Mouse (Mus musculus) testis, adult 2 months (tissue): ENCODE results near the gene Rom1. TPM values are rescaled to one million over a fixed set of nuclear protein-coding genes. Genes with fewer than 3 reads are reported as not detected.

ENCODE experiments used
- H3K27ac ChIP-seq: fragments of 200-500 bp; 2 replicates; pipeline ENCODE4 v1.5.1; 2012; ENCODE audit warnings: low read depth, low read length; ENCODE audit not compliant: control insufficient read depth, insufficient read depth
- H3K27me3 ChIP-seq: fragments of 200-500 bp; 2 replicates; pipeline ENCODE4 v1.6.1; 2012; ENCODE audit warnings: mild to moderate bottlenecking, low read length, moderate library complexity; ENCODE audit not compliant: control insufficient read depth, insufficient read depth
- H3K36me3 ChIP-seq: fragments of 200-500 bp; 2 replicates; pipeline ENCODE4 v1.6.1; 2012; ENCODE audit warnings: mild to moderate bottlenecking, low read length; ENCODE audit not compliant: control insufficient read depth, insufficient read depth
- H3K4me1 ChIP-seq: fragments of 200-500 bp; 2 replicates; pipeline ENCODE4 v1.6.1; 2012; ENCODE audit warnings: low read length; ENCODE audit not compliant: control insufficient read depth, insufficient read depth
- H3K4me3 ChIP-seq: fragments of 200-500 bp; 2 replicates; pipeline ENCODE4 v1.5.1; 2012; ENCODE audit warnings: low read depth, mild to moderate bottlenecking, low read length, moderate library complexity, mixed read lengths; ENCODE audit not compliant: control insufficient read depth
- CTCF ChIP-seq: fragments of 200-500 bp; IDR thresholded peaks from 2 replicates; pipeline ENCODE4 v1.5.1; 2012; ENCODE audit warnings: low read depth, mild to moderate bottlenecking, inconsistent platforms, low read length, moderate library complexity; ENCODE audit not compliant: control insufficient read depth, insufficient read depth, insufficient replicate concordance
- POLR2A ChIP-seq: fragments of 200-500 bp; IDR thresholded peaks from 2 replicates; pipeline ENCODE4 v1.6.1; 2012; ENCODE audit warnings: low read depth, mild to moderate bottlenecking, inconsistent platforms, low read length, moderate library complexity; ENCODE audit not compliant: control insufficient read depth
- polyA plus RNA-seq: library from polyadenylated mRNA; depleted of rRNA; stranded (reverse); fragments of >200 nt; gene quantifications from 2 replicates; pipeline ENCODE4 v1.2.3, GENCODE M21; 2012

The Rom1 gene
- polyA plus RNA-seq, 1 experiment = 11.6 TPM

DNA sequence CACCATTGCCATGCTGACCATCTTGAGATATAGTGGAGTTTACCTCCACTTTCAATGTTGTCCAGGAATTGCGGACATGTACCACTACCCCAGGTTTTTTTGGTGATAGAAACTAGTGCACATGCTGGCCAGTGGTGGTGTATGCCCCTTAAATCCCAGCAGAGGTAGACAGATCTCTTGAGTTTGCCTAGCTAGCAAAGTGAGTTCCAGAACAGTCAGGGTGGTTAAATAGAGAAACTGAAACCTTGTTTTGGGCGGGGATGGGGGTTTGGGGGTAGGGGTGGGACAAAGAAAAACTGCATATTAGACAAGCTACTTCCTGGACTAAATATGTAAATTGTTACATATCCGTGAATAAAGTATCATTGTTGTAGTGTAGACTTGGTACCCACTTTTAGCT is 10.2 kb downstream of the Rom1 start:
- Histone ChIP-seq H3K4me3 (no peak overlapping the region), H3K36me3 (peaks cover 3% of the 10 kb centered on the region; the same call in 1 of the 2 replicates), H3K4me1 (peaks cover 8% of the 10 kb centered on the region), H3K27ac (no peak overlapping the region), H3K27me3 (no peaks in the 10 kb centered on the region)
- TF ChIP-seq POLR2A = no peak
- TF ChIP-seq CTCF = no peak

DNA sequence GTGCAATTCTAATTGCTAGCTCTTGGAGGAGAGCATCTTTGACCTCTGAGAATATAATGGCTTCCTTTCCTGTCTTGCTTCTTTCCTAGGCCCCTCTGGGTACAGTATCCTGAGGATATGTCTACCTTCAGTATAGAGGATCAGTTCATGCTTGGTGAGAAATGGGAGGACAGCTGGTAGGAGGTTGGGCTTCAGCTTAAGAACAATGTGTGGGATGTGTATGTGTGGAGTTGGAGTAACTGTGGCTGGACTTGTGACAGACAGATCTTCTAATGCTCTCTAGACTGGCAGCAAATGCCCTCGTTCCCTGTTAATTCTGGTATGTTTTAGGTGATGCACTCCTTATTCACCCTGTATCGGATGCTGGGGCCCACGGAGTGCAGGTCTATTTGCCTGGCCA is 14.9 kb downstream of the Rom1 start:
- no peak overlapping the region for H3K4me3 ChIP-seq
- H3K27me3 ChIP-seq = no peaks in the 10 kb centered on the region
- TF ChIP-seq POLR2A (no peak), CTCF (no peak)
- H3K36me3 ChIP-seq = peaks cover 8% of the 10 kb centered on the region
- H3K27ac ChIP-seq = no peak overlapping the region
- H3K4me1 ChIP-seq = no peaks in the 10 kb centered on the region; the same call in 1 of the 2 replicates

DNA sequence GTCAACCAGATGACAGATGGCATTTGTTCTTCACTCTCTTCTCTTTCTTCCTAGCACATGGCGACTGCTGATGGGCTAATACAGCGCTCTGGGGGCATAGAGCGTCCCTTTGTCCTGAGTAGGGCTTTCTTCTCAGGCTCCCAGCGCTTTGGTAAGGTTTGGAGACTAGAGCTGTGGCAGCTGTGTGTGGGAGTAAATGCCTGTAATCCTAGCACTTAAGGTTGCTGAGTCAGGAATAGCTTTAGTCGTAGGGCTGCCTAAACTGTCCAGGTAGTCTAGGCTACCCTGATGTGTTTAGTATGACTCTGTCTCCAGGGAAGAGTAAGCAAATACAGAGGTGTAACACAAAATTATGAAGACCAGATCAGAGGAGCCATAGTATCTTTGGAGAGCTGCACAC is 17.3 kb downstream of the Rom1 start:
- no peak overlapping the region for H3K27ac ChIP-seq
- no peak overlapping the region for H3K4me3 ChIP-seq
- TF ChIP-seq POLR2A (no peak), CTCF (no peak)
- no peaks in the 10 kb centered on the region for H3K27me3 ChIP-seq
- H3K36me3 ChIP-seq = peaks cover 11% of the 10 kb centered on the region
- H3K4me1 ChIP-seq = no peaks in the 10 kb centered on the region

DNA sequence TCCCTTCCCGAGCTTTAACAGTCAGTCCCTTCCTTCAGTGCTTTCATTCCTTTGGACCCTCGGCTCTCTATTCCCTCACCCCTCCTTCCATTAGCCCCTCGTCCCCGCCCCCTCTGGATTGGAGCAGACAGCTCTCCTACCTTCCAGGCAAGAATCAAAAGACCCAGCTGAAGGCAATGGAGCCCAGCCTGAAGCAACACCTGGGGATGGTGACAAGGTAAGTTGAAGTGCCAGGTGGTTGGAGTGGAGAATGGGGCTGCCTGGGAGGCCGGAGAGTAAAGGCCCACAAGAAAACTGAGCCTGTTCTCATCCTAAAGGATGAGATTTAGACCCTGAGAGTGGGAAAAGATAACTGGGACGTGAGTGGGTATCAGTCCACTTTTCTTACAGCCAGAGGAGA is 20.6 kb downstream of the Rom1 start:
- Histone ChIP-seq H3K27ac (no peak overlapping the region), H3K36me3 (peaks cover 8% of the 10 kb centered on the region), H3K27me3 (no peaks in the 10 kb centered on the region), H3K4me1 (no peaks in the 10 kb centered on the region), H3K4me3 (no peak overlapping the region)
- TF ChIP-seq POLR2A = no peak
- TF ChIP-seq CTCF = no peak

DNA sequence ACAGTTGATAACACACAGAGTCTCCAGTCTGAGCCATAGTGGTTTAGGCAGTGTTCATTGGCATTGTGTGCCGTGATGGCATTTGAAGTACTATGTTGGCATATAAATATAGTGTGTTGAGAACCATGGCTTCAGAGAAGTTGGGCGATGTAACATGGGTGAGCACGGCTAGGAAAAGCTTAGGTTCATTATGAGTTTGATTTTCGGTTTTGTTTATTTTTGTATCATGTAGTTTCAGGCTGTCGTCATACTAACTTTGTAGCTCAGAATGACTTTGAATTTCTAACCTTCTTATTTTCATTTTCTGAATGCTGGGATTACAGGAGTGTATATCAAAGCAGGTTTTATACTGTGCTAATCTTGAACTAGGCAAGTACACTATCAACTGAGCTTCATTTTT is 25.7 kb downstream of the Rom1 start:
- no peak overlapping the region for H3K27ac ChIP-seq
- peaks cover 2% of the 10 kb centered on the region for H3K36me3 ChIP-seq
- no peak overlapping the region for H3K4me3 ChIP-seq
- H3K4me1 ChIP-seq = no peaks in the 10 kb centered on the region; the same call in 1 of the 2 replicates
- TF ChIP-seq POLR2A (no peak), CTCF (no peak)
- no peaks in the 10 kb centered on the region for H3K27me3 ChIP-seq

DNA sequence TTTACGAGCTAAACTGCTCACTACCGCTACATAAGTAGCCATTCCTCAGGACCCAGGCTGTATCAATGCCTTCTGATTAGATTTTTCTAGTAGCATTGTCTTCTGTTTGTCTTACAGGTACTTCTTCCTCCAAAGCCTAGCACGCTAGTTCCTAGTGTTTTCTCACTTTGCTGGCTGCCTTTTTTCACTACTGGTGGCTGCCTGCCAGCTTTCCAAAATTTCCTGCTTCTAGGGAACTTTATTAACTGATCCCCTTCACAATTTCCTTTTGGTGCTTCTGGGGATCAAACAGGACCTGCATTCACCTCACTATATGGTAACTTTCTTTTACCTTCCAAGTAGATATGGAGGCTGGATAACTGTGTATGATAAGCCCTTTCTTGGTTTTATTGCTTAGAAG is 30.1 kb downstream of the Rom1 start:
- Histone ChIP-seq H3K36me3 (peaks cover 2% of the 10 kb centered on the region), H3K27ac (no peak overlapping the region), H3K4me1 (peaks cover 10% of the 10 kb centered on the region), H3K4me3 (no peak overlapping the region), H3K27me3 (no peaks in the 10 kb centered on the region)
- no peak for TF ChIP-seq POLR2A

DNA sequence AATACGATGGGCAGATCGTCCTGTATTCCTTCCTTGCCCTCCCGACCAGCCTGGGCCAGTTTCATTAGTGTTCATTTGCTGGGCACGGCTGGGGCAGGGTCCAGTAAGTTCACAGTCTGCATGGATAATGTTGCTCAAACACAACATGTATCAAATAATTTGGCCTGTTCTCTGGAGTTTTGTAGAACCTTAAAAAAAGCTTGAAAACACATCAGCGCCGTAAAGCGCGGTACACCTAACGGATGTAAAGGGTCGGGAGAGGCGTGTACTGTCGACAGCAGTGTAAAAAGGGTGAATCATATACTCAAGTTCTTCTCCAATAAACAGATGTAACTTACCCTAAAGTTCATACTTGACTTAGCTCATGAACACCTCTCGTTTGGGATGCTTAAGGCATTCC is 30.6 kb downstream of the Rom1 start:
- H3K27ac ChIP-seq = peak overlapping the region; percentile 80

More for the DNA sequence above, 30.6 kb downstream of the Rom1 start:
- Histone ChIP-seq H3K4me3 (peak overlapping the region; percentile 92), H3K36me3 (peaks cover 2% of the 10 kb centered on the region), H3K4me1 (peaks cover 13% of the 10 kb centered on the region), H3K27me3 (no peaks in the 10 kb centered on the region)
- TF ChIP-seq CTCF (no peak), POLR2A (no peak)
